Mouse (Mus musculus) c-Kit-negative CD71-positive TER-119-positive erythroid progenitor cells, embryonic 14.5 days (primary cell): ENCODE results near the gene Nkapd1.

Source experiments
- DNase-seq: peaks from one replicate; pipeline ENCODE4 v3.0.0-alpha.2; 2013; ENCODE audit warnings: low read depth, low spot score

Gene Nkapd1

DNA sequence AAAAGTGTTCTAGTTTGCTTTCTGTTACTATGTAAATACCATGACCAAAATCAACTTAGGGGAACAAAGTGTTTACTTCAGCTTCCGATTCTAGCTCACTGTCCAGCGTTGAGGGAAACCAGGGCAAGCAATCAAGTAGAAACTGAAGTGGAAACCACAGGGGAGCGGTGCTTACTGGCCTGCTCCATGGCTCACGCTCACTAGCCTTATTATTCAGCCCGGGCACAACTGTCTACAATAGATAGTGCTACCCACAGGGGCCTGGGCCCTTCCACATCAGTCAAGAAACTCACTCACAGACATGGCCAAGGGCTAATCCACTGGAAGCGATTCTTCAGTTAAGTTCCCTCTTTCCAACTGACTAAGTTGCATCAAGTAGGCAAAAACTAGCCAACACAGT, 15.7 kb downstream of the Nkapd1 start:
- DNase-seq: no peak

DNA sequence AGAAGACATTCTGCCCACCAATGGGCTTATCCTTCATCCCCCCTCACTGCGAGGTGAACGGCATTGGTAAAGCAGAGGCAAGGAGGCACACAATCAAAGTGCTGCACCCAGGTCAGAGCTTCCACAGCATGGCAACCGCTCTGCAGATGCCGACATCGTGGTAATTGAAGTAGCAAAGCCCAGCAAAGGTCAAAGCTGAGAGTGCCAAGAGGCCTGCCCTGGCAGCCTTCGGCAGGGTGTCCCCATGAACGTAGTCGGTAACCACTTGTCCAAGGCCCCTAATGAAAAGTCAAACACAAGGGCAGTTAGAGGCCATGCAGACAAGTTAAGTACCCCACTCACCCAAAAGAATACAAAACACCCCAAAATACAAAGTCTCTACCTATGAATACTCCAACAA, 20.3 kb downstream of the Nkapd1 start:
- no peak for DNase-seq

DNA sequence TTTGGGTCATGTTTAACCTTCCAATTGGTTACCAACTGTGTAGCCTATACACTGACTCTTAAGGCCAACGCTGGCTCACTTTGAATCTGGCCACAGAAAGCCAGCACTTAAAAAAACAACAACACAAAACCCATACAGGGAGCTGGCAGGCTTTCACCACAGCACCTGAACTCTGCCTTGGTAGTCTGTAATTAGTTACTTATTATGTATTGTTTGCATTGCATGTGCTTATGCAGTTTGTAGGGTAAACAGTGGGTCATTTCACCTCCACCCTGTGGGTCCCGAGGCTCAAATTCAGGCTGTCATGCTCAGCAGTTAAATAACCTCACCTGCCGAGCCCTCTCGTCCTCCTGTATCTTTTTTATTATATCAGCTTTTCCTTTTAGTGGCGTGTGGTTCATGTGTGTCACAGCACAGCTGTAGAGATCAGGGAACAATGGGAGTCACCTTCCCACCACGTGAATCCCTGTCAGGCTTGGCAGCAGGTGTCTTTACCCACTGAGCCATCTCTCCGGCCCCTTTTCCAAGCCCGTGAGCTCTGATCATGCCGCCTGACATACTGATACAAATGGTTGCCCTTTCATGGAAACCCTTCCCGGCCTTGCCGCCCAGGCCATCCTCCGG, 22.4 kb downstream of the Nkapd1 start:
- no peak for DNase-seq

DNA sequence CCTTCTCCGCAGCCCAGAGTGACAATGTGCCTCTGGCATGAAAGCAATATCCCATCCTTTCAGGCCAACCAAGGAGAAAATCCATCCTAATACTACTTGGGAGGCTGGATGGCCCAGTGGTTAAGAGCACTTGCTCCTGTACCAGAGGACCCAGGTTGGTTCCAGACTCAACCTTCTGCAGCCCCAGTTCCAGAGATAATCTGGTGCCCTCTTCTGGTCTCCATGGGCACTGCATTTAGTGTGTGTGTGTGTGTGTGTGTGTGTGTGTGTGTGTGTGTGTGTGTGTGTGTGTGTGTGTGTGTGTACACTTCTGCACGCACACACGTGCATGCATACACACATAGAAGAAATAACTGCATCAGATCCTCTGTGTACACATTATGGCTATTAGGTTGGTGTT, 23.7 kb downstream of the Nkapd1 start:
- no peak for DNase-seq

DNA sequence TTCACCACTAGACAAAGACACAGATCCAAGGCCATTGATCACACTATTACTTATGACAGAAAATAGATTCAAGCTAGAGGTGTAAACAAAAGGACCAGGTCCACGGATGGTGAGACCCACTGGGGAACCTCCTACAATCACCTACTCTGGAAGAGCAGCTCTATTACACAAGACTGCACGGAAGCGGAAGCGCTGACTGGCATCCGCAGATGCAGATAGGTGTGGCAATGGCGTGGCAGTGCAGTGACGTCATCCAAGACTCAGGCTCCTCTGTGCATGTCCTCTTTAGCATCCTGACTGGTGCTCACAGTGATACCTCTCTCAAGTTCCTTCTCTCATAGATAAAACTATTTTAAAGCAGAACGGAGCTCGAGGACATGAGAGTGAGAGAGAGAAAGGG, 24.3 kb downstream of the Nkapd1 start:
- no peak for DNase-seq

DNA sequence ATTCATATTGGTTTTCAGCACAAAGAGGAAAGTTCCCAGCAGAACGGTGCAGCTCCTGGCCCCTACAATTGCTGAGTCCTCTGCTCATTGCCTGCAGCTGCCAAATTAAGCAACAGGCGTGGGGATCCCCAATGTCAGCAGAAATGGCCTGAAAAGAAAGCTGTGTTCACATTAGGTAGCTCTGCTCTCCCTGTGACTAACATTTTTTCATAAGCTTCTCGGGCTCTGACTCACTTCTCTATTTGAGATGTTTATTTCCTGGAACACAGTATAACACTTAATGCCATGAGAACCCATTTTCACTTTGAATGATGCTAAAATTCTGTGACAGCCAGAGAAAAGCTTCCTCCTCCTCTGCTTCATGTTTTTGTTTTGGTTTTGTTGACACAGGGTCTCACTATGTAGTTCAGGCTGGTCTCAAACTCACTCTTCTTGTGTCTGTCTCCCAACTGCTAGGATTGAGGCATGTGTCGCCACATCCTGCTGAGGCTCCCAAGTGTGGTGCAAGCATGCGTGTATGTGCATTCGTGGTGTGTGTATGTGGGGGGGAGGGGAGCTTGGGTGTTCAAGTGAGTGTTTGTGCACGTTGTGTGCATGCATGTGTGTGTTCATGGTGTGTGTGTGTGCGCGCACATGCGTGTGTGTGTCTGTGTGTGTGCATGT, 26.3 kb downstream of the Nkapd1 start:
- no peak for DNase-seq

DNA sequence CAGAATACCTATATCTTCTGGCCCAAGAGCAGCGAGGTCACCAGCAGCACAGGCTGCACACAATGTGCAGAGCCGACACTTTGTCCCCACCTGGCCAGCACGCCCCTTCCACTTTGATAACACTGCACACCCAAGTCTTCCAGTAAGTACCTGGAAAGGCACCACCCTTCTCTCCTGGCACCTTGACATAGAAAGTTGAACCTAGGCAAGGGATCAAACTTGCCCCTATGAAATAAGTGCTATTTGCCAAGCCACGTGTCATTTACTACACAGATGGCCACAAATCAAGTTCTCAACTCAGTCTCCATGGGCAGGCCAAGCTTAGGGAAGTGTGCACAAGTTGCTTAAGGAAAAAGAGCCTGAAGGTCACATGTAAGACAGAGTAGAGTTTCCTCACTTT, 30.3 kb downstream of the Nkapd1 start:
- DNase-seq: no peak

DNA sequence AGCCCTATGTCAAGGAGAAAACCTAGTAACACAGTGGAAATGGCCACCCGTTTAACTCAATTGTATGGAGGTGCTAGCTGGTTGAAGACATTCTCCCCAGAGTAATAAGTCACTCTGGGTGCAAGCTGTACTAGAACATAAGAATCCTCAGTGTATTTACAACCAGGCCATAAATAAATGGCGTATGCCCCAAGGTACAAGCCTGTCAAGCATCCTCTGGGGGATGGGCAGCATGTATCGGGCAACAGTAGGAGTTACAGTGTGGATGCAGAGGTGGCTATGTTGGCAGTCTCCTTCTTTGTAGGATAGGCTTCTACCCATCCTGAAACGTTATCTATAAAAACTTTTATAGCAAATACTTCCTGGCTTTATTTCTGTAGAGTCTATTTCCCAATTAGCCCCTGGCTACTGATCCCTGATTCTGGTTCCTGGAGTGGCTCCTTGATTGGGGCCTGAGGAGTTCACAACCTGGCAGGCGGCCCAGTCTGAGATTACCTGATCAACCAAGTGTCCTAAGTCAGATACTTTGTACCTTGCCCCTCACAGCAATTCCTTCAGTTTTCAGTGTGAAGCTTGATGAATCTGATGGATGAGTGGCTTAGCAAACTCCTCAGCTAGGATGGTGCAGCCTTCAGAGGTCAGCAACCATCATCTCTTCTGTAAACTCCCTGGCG, 32.0 kb downstream of the Nkapd1 start:
- DNase-seq: no peak

DNA sequence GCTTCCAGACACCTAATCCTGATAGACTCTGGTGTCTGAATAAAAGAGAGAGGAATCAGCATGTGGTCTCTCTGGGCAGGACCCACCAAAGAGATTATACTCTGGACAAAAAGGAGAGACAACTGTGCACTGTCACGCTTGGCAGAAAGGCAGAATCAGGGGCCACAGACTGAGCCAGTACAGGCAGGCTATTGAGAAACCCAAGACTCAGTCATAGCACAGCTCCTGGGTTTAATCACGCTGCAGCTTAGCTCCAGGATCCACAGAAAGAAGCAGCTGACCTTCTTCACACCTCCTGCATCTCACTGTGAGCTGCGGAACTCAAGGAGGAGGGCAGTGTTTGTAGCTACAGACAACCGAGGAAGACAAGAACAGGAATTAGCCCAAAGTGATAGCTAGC, 36.9 kb downstream of the Nkapd1 start:
- no peak for DNase-seq

DNA sequence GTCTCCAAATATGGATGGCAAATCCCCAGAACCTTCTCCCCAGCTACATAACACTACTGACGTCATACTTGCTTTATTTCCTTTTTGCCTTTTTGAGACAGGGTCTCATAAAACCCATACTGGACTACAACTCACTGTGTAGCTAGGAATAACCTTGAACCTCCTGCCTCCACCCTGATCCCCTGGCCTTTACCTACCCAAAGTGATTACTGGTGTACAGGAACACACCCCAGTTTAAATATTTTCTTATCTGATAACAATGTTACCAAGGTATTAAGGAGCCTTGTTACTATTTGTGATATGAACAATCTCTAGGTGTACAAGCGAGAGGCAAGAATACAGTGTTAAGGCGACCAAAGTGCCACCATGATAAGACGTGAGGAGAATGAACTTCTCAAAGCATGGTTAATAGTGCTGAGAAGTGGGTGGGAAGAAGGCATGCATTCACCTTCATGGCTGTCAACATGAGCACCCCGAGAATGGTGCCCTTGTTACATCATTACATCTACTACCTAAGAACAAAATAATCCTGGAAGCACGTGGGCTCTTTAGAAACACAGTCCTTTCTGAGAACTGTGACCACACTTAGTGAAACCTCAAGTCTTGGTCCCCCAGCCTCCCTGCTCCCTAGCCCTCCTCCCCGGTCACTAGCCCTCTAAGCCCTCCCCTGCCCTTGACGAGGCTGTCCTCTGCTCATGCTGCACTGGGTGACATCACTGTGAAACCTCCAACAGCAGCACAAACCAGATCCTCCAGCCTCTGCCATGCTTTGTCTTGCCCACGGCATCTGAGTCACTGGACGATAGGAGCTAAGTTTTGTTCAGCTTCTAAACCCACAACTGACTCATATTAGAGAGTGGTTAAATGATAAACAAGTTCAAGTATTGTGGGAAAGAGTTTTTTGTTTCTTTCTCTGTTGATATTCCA, 47.4 kb downstream of the Nkapd1 start:
- DNase-seq: no peak

DNA sequence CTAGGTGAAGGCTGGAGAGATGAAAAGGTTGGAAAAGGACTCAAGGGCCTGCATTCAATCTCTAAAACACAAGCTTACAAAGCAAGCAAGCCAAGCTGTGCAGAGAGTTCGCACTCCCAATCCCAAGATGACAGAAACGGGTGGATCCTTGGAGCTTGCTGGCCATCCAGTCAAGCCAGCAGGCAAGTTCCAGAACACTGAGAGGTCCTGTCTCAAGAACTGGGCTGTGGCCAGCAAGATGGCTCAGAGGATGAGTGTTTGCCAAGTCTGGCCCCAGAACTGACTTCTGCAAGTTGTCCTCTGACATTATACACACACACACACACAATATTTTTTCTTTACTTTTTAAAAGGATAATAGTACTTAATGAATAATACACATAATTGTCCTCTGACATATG, 49.4 kb downstream of the Nkapd1 start:
- DNase-seq: no peak

DNA sequence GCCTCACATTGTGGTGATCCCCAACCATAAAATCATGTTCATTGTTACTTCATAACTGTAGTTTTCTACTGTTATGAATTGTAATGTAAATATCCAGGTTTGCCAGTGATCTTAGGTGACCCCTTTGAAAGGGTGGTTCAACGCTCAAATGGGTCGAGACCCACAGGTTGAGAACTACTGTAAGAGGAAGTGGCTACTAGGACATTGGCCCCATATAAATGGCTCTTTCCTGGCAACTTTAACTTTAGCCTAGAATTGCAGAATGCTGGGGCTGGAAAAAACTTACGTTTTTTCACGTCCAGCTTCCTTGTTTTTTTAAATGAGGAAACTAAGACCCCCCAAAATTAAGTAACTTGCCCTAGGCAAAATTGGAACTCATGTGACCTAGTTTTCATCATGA, 49.9 kb downstream of the Nkapd1 start:
- no peak for DNase-seq

DNA sequence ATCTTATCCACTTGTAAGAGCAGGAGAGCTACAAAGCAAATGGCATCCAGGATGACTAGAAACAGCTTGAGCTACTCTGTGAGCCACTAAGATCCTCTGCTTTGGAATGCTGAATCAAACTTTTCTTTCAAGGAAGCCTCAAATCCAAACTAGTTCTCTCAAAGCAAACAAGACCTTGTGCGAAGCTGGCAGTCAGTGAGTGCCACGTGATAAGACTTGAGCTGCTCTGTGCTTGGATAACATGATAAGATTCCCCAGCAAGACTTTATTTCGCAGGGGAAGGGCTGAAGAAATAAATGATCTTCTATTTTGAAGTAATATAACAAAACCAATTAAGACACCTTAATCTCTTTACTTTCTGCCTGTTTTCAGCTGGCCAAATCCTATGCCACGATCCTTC, 51.3 kb downstream of the Nkapd1 start:
- no peak for DNase-seq

DNA sequence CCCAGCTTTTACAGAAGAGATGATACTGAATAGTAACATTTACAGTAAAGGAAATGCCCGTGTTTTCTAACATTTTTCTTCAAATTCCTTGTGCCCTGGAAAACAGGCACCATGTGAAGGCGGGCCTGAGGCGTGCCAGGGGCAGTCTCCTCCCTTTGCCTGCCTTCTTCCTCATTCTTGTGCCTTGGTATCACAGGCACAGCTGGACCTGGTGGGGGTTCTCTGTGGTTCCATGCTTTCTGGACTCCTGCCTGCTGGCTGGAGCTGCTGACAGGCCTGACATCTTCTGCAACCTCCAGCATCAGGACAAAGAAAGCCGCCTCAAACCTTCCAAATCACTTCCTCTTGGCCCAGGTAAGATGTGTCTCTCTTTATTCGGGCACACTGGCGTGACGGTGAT, 52.1 kb downstream of the Nkapd1 start:
- DNase-seq: no peak

DNA sequence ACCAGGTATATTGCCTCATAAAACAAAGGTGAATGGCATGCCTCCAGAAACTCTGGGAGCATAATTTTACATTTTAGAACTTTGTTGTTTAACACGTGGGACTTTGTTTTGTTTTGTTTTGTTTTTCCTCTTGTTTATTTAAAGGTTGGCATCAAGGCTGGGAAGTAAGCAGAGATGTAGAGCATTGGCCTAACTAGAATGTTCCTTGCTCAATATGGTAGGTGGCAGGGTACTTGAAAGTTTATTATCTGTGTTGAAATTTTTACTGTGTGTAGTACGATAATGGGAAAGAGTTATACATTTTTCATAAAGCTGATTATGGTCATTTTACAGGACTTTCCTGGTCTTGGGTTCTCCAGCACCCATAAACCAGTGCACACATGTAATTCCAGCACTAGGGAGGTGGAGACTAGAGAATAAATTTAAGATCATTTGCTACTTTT, 55.3 kb downstream of the Nkapd1 start:
- no peak for DNase-seq

DNA sequence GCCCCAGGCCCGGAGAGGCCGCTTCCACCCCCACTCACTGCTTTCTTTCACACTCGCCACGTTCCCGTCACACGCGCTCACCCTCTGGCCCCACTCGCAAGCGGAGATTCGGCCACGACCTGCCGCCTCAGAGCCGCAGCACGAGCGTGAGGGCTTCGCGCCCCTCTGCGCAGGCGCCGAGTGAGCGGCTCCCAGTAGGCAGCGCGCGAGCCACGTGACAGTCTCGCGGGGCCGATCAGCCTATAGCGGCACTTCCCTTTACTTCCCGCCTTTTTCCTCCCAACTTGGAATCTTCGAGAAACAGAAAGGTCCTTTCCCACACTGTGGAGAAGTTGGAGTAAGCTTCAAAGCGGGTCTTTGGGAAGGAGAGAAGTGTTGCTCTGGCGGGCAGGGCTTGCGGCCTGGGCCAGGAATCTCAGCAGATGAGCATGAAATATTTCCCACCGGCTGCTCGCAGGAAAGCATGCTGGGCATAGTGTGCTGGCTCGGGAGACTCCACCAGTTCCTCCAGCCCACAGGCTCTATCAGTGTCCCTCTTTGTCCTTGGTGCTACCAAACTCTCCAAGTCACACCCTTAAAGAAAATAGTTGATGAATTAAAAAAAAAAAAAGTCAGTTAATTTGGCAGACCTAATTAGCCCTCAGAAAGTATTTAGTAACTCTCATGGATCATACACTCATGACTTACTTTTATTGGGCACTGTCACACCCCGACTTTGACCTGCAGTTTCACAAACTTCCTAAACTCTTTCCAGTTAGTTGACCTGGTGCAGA, 55.9 kb downstream of the Nkapd1 start, which contains the start of gene Tex12:
Tex12 (minus strand) TSS at position 181 of the 773 bp plus-strand sequence.
- DNase-seq: no peak
